Mouse (Mus musculus) 3134 (cell line): ENCODE data around the gene Otos.

ENCODE experiments used
- DNase-seq: peaks from one replicate; pipeline ENCODE4 v3.0.0-alpha.2; 2011; ENCODE audit warnings: low spot score; ENCODE audit not compliant: insufficient read length; ENCODE audit errors: extremely low read depth

Otos gene

DNA sequence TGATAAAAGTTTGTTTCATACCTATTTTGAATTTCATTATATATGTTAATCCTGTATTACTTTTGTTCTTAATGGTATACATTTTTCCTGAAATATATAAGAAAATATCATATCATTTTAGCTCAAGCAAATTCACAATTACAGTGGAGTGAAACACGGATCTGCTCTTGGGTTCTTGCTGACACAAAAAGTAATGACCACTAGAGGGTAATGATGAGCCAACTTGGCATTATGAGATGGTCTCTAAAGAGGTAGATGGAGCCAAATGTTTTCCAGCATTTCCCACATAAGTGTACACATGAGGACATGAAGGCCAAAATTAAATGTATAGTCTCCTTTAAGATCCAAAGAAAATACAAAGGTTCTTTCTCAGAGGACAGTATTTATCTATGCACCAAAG is 34.1 kb downstream of the Otos start:
- DNase-seq, result no peak

- DNase-seq, result no peak
Observed at GRCm38 (mm10) chr1:92613175-92613574, 35.5 kb downstream of the Otos start.

DNA sequence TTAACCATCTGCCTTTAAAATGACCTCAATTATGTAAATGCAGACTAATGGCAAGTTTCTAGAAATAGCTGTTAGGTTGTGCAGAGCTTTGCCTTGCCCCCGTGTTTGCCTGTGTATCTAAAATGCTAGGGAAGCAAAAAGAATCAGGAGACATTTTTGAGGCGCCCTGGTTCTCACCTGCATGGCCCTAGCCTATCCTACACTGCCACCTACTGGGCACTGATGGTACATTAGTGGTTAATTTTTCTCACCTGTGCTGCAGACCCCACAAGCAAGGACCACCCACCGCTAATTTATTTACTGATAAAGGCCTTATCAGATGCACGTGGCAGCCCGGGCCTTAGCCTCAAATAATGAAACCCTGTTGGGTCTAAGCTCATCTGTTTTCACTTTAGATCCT is 37.6 kb downstream of the Otos start:
- no peak for DNase-seq

- DNase-seq, result no peak
Observed at GRCm38 (mm10) chr1:92607711-92608110, 40.9 kb downstream of the Otos start.

DNA sequence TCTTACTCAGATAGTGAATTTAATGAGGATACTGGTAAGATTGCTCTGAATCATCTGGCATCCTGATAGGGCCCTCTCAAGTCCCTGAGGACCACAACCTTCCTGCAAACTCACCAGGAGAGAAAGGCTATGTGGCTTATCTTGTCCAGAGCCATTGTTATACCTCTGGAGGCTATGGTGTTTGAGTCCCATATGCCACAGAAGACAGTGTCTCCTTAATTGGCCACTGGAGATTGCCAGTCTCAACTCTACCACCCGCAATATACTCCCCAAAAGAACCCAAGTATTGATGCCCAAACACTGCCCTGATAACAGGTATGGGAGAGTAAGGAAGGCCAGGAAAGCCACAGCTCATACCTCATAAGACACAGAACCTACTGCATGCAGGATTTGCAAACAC is 43.2 kb downstream of the Otos start, which contains the start of gene Olfr1410:
Gene Olfr1410 (plus strand): TSS at position 301 of the 400 bp plus-strand sequence.
- DNase-seq, result no peak

DNA sequence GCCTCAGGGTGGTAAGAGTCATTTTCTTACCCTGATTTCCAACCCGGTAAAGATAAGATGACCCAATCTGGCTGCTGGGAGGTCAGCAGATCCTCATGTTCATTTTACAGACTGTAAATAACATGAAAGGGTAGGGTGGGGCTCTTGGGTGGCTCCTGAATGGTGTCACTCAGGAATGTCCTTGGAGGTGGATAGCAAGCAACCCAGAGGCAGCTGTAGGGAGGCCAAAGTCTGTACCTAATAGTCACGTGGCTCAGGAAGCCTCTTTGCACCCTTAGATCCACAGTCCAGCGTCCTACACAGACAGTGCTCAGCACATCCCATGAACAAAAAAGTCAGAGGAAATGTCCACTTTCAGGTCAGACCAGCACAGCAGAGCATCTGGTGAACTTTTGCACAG is 52.6 kb downstream of the Otos start:
- DNase-seq, result no peak
